Mouse (Mus musculus) megakaryocyte, embryonic 14.5 days (primary cell): Measurements from ENCODE around the gene Cbfa2t3.
"Not testable (repeated sequence)": the region's sequence is repeated elsewhere in the genome, so short reads cannot be mapped to it uniquely, and the experiment has no call there.

Source experiments
- FLI1 ChIP-seq: IDR thresholded peaks from 2 replicates; pipeline ENCODE4 v1.6.1; 2012; ENCODE audit warnings: low read length, inconsistent platforms, mixed read lengths
- GATA1 ChIP-seq: IDR thresholded peaks from 3 replicates; pipeline ENCODE4 v1.6.1; 2012; ENCODE audit warnings: mixed read lengths, low read length, inconsistent platforms, borderline replicate concordance

DNA sequence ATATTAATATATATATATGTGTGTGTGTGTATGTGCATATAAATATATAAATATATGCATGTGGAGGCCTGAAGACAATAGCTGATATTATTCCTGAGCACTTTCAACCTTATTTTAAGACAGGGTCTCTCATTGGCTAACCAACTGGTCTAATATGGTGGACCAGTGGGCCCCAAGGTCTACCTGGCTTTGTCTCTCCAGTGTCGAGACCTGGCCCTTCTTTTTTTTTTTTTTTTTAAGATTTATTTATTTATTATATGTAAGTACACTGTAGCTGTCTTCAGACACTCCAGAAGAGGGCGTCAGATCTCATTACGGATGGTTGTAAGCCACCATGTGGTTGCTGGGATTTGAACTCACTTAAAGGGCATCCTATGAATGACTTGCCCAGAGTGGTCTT lies 66.8 kb downstream of the Cbfa2t3 start:
- not testable (repeated sequence) for TF ChIP-seq GATA1, FLI1
